Mouse (Mus musculus): Measurements from ENCODE around the gene Zfp143.

DNA sequence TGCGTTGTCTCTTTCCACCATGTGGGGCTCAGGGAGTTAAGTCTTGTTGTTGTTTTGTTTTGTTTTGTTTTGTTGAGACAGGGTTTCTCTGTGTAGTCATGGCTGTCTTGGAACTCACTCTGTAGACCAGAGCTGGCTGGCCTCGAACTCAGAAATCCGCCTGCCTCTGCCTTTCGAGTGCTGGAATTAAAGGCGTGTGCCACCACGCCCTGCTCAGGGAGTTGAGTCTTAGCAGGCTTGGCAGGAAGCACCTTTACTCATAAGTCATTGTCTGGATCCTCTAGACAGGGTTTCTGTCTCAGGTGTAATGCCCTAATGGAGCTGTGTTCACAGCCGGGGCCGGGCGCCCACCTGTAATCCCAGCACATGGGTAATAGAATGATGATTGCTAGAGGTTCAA is 2.7 kb downstream of the Zfp143 start:
- TF ChIP-seq CTCF (conservative IDR thresholded peaks at IDR 0.05 in 1 of 2, IDR thresholded peaks at IDR 0.05 in 1 of 2; ENCODE audit: low read depth in 2 of 2, low read length in 2 of 2) (no peak), MAFK (IDR thresholded peaks at IDR 0.05; ENCODE audit: insufficient replicate concordance, low read length) (no peak), POLR2A (IDR thresholded peaks at IDR 0.05; ENCODE audit: low read depth, low read length) (no peak), RAD21 (IDR thresholded peaks at IDR 0.05; ENCODE audit: low read depth, low read length) (no peak), ZC3H11A (IDR thresholded peaks at IDR 0.05; ENCODE audit: low read depth, low read length) (no peak), CHD2 (IDR thresholded peaks at IDR 0.05; ENCODE audit: low read length) (no peak), UBTF (IDR thresholded peaks at IDR 0.05; ENCODE audit: low read depth, low read length) (no peak), ZKSCAN1 (IDR thresholded peaks at IDR 0.05; ENCODE audit: borderline replicate concordance, low read depth, low read length) (no peak), EP300 (IDR thresholded peaks at IDR 0.05; ENCODE audit: low read length) (no peak), PAX5 (IDR thresholded peaks at IDR 0.05; ENCODE audit: low read length) (no peak), GABPA (IDR thresholded peaks at IDR 0.05; ENCODE audit: insufficient replicate concordance, low read depth, low read length) (no peak), NRF1 (IDR thresholded peaks at IDR 0.05; ENCODE audit: low read depth, low read length) (no peak), CHD1 (IDR thresholded peaks at IDR 0.05; ENCODE audit: low read depth, low read length) (no peak)

All from CH12.LX (cell line).